Mouse (Mus musculus) B cell, adult 67 days (primary cell): ENCODE data around the gene Aadacl3. TPM values are rescaled to one million over a fixed set of nuclear protein-coding genes. Genes with fewer than 3 reads are reported as not detected.

Source experiments
- total RNA-seq, 2 experiments: library from RNA; stranded (reverse); gene quantifications; 4 replicates each; pipeline ENCODE4 v1.2.4; 2023

The Aadacl3 gene
- total RNA-seq, result not detected

DNA sequence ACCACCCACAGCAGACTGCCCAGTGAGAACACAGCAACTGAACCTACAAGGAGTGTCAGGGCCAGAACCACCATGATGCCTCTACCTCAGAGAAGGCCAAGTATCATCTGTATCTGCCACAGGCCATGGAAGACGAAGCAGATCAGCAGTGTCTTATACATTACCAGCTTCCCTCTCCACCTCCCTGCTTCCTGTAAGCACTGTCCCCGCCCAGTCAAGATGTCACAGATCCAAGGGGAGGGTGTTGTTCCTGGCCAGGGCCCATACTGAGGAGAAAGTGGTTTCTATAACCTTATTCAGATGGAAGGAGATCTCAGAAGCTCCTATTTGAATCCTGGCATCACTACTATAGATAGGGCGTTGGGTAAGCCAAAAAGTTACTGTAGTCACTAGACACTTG, at the start of gene Aadacl3:
Gene Aadacl3 (minus strand): TSS at position 101 of the 400 bp plus-strand sequence.

GRCm38 (mm10) chr4:144453217-144453616, 10.3 kb downstream of the Aadacl3 start, which contains the start of gene Gm9944:
Gene Gm9944 (minus strand): TSS chr4:144453317.

GRCm38 (mm10) chr4:144438672-144439071, 24.9 kb downstream of the Aadacl3 start, which contains the start of gene 1700012P22Rik:
Gene 1700012P22Rik (minus strand): TSS chr4:144438772.

GRCm38 (mm10) chr4:144408290-144408689, 55.3 kb downstream of the Aadacl3 start, which contains the start of gene Pramef12:
Gene Pramef12 (minus strand): TSS chr4:144408464.

Other genes with a start within 250 kb of the Aadacl3 start
- not detected for gene Pramel5, start 183.3 kb downstream of the Aadacl3 start, total RNA-seq
- not detected for gene Gm13128, start 133.5 kb downstream of the Aadacl3 start, total RNA-seq
- gene Gm13119, start 105.8 kb downstream of the Aadacl3 start, total RNA-seq, result not detected
- gene Pramef20, start 85.8 kb downstream of the Aadacl3 start, total RNA-seq, result not detected
- not detected for gene Pramef12, start 55.3 kb downstream of the Aadacl3 start, total RNA-seq
- not detected for gene 1700012P22Rik, start 25.0 kb downstream of the Aadacl3 start, total RNA-seq
- gene Gm9944, start 10.4 kb downstream of the Aadacl3 start, total RNA-seq, result not detected
- gene 9430007A20Rik, start 56.1 kb upstream of the Aadacl3 start, total RNA-seq, result not detected
- gene Gm13124, start 101.4 kb upstream of the Aadacl3 start, total RNA-seq, result not detected
- not detected for gene Aadacl4, start 150.0 kb upstream of the Aadacl3 start, total RNA-seq
- not detected for gene Gm436, start 222.6 kb upstream of the Aadacl3 start, total RNA-seq